Mouse (Mus musculus): ENCODE measurements around the gene Ddx54. TPM values are rescaled to one million over a fixed set of nuclear protein-coding genes. Genes with fewer than 3 reads are reported as not detected.

Gene Ddx54
- polyA plus RNA-seq, 1 experiment from 2014 or later = 19.9 TPM

GRCm38 (mm10) chr5:120604839-120605238 is 7.7 kb upstream of the Ddx54 start:
- peak; percentile 92 for TF ChIP-seq CTCF (IDR thresholded peaks at IDR 0.05; ENCODE audit: low read depth)
- H3K9ac ChIP-seq (ENCODE audit: low read depth, low read length) = peak overlapping the region; percentile 11; the same call in 1 of the 2 replicates

DNA sequence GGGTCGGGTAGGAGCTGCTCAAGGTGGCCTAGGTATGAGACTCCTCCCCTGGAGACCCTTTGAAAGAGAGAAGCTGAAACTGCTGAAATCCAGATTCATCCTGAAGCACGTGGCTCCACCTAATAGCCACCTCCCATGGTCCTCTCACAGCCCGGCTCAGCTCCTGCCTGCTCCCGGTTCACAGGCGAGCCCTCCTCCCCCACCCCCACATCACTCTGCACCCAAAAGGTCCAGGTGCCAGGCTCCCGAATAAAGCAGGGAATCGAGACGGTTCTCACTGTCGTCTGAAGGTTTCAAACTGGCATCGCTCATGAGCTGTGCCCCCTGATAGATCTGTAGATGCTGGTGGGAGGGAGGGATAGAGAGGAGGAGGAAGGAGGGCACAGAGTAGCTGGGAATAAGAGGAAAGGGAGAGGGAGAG is 7.3 kb upstream of the Ddx54 start:
- H3K4me3 ChIP-seq (ENCODE audit: low read depth, low read length) = peak overlapping the region; percentile 27
- no peaks in the 10 kb centered on the region for H3K4me1 ChIP-seq (replicated peaks; ENCODE audit: control insufficient read depth, insufficient read depth, low read length)
- peaks cover 9% of the 10 kb centered on the region; the same call in 1 of the 2 replicates for H3K36me3 ChIP-seq (ENCODE audit: control insufficient read depth, insufficient read depth)
- H3K9me3 ChIP-seq (ENCODE audit: control insufficient read depth) = no peaks in the 10 kb centered on the region
- H3K27ac ChIP-seq (ENCODE audit: low read depth, low read length) = no peak overlapping the region
- WGBS = 5% methylated on average over 10 of the region's 10 CpGs
- H3K4me2 ChIP-seq (replicated peaks; ENCODE audit: low read depth) = peak overlapping the region; percentile 62
- no peak for TF ChIP-seq CTCF (IDR thresholded peaks at IDR 0.05; ENCODE audit: low read depth)
- no peak for ATAC-seq
- peak overlapping the region; percentile 11; the same call in 1 of the 2 replicates for H3K9ac ChIP-seq (ENCODE audit: low read depth, low read length)
- no peaks in the 10 kb centered on the region for H3K27me3 ChIP-seq (replicated peaks; ENCODE audit: control insufficient read depth, insufficient read depth, low read length)

More at GRCm38 (mm10) chr5:120604839-120605238, 7.7 kb upstream of the Ddx54 start:
- Histone ChIP-seq H3K36me3 (ENCODE audit: control insufficient read depth, insufficient read depth) (peaks cover 9% of the 10 kb centered on the region; the same call in 1 of the 2 replicates), H3K4me2 (replicated peaks; ENCODE audit: low read depth) (peak overlapping the region; percentile 62), H3K27me3 (replicated peaks; ENCODE audit: control insufficient read depth, insufficient read depth, low read length) (no peaks in the 10 kb centered on the region), H3K4me1 (replicated peaks; ENCODE audit: control insufficient read depth, insufficient read depth, low read length) (no peaks in the 10 kb centered on the region), H3K27ac (ENCODE audit: low read depth, low read length) (no peak overlapping the region), H3K4me3 (ENCODE audit: low read depth, low read length) (peak overlapping the region; percentile 27), H3K9me3 (ENCODE audit: control insufficient read depth) (no peaks in the 10 kb centered on the region)
- peak; percentile 38; the same call in 1 of the 2 replicates for ATAC-seq
- WGBS = 4% methylated on average over 6 of the region's 6 CpGs

DNA sequence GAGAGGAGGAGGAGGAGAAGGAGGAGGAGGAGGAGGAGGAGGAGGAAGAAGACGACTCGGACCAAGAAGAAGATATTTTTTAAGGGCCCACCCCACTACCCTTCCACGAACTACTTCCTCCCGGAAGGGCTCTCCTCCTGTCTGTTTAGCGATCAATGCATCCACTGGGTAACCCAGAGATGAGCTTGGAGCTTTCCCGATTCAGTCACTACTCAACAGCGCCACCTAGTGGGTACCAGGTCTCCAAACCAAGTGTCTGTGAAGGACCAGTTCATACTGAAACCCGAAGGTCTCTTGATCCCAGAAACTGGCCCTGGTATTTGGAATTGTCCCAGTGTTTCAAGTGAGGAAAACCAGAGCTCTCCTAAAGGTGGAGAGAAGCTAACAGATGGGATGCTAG is 6.9 kb upstream of the Ddx54 start:
- Histone ChIP-seq H3K4me1 (replicated peaks; ENCODE audit: control insufficient read depth, insufficient read depth, low read length) (no peaks in the 10 kb centered on the region), H3K4me3 (ENCODE audit: low read depth, low read length) (peak overlapping the region; percentile 27), H3K9me3 (ENCODE audit: control insufficient read depth) (no peaks in the 10 kb centered on the region), H3K27ac (ENCODE audit: low read depth, low read length) (no peak overlapping the region), H3K4me2 (replicated peaks; ENCODE audit: low read depth) (peak overlapping the region; percentile 62), H3K9ac (ENCODE audit: low read depth, low read length) (no peak overlapping the region), H3K27me3 (replicated peaks; ENCODE audit: control insufficient read depth, insufficient read depth, low read length) (no peaks in the 10 kb centered on the region), H3K36me3 (ENCODE audit: control insufficient read depth, insufficient read depth) (peaks cover 9% of the 10 kb centered on the region; the same call in 1 of the 2 replicates)
- under 1% methylated on average over 8 of the region's 8 CpGs for WGBS
- TF ChIP-seq CTCF (IDR thresholded peaks at IDR 0.05; ENCODE audit: low read depth) = peak; percentile 95
- ATAC-seq = peak; percentile 60

DNA sequence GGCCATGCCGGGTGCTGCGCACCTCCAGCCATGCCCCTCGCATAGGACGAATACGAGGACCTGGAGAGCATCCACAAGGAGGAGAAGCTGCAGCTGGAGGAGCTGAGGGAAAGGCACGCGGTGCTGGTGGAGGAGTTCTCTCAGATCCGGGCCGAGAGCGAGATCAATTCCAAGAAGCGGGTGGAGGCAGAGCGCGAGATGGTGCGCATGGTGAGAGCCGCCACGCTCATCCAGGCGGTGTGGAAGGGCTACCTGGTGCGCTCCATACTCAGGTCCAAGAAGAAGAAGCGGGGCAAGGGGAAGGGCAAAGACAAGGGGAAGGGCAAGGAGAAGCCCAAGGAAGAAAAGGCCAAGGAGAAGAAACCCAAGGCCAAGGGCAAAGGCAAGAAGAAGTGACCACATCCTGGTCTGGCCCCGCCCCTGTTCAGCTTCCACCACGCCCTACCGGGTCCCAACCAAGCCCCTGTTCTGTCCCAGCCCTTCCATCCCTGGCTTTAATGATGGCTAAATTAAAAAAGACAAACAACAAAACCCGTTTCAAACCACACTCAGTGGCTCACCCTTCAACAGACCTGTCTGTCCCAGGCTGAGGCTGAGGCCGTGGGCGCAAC is 5.8 kb upstream of the Ddx54 start:
- 75% methylated on average over 25 of the region's 25 CpGs for WGBS
- Histone ChIP-seq H3K4me1 (replicated peaks; ENCODE audit: control insufficient read depth, insufficient read depth, low read length) (no peaks in the 10 kb centered on the region), H3K4me2 (replicated peaks; ENCODE audit: low read depth) (no peak overlapping the region), H3K9me3 (ENCODE audit: control insufficient read depth) (no peaks in the 10 kb centered on the region), H3K36me3 (ENCODE audit: control insufficient read depth, insufficient read depth) (peaks cover 9% of the 10 kb centered on the region; the same call in 1 of the 2 replicates), H3K27ac (ENCODE audit: low read depth, low read length) (no peak overlapping the region), H3K9ac (ENCODE audit: low read depth, low read length) (no peak overlapping the region), H3K4me3 (ENCODE audit: low read depth, low read length) (no peak overlapping the region), H3K27me3 (replicated peaks; ENCODE audit: control insufficient read depth, insufficient read depth, low read length) (no peaks in the 10 kb centered on the region)
- ATAC-seq = no peak
- TF ChIP-seq CTCF (IDR thresholded peaks at IDR 0.05; ENCODE audit: low read depth) = no peak

DNA sequence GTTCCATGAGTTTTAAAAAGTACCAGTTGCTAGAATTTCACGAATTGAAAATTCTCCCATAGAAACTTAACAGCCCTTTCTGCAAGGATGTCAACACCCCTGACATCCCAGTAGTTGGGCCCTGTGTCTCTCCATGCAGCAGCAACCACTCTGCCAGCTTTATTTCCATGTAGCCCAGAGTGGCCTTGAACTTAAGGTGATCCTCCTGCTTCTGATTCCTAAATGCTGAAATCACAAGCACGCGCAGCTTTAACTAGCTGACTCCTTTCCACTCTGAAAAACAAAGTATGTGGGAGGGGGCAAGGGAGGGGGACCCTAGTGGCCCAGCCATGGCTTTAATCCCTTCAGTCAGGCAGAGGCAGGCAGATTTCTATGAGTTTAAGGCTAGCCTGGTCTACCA is 5.2 kb upstream of the Ddx54 start:
- Histone ChIP-seq H3K4me3 (ENCODE audit: low read depth, low read length) (no peak overlapping the region), H3K27ac (ENCODE audit: low read depth, low read length) (no peak overlapping the region), H3K27me3 (replicated peaks; ENCODE audit: control insufficient read depth, insufficient read depth, low read length) (no peaks in the 10 kb centered on the region), H3K4me1 (replicated peaks; ENCODE audit: control insufficient read depth, insufficient read depth, low read length) (no peaks in the 10 kb centered on the region), H3K9ac (ENCODE audit: low read depth, low read length) (no peak overlapping the region), H3K36me3 (ENCODE audit: control insufficient read depth, insufficient read depth) (peaks cover 9% of the 10 kb centered on the region; the same call in 1 of the 2 replicates), H3K9me3 (ENCODE audit: control insufficient read depth) (no peaks in the 10 kb centered on the region), H3K4me2 (replicated peaks; ENCODE audit: low read depth) (no peak overlapping the region)
- no peak for ATAC-seq
- 81% methylated on average over 3 of the region's 3 CpGs for WGBS
- TF ChIP-seq CTCF (IDR thresholded peaks at IDR 0.05; ENCODE audit: low read depth) = no peak

DNA sequence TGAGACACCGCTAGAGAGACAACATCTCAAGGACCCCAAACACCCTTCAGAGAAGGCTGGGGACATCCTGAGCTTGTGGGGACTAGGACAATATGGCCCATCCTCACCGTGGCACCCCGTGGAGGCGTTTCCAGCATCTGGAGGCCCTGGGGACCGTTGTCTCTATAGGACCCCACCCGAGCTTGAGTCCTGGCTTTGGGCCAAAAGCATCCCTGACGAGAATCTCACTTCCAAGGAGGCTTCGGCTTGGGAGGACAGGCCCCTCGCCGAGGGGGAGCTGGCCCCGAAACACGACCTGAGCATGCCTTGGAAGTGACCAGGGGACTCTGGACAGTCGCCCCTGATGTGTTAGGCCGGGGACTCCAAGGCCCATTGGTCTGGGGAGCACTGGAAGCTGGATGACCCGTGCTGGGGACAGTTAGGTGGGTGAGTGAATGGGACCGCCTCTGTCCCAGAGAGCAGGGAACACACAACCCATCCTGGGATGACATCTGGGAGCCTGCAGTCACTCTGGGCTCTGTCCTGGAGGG is 3.2 kb upstream of the Ddx54 start:
- 84% methylated on average over 16 of the region's 16 CpGs for WGBS
- Histone ChIP-seq H3K9me3 (ENCODE audit: control insufficient read depth) (no peaks in the 10 kb centered on the region), H3K9ac (ENCODE audit: low read depth, low read length) (no peak overlapping the region), H3K4me2 (replicated peaks; ENCODE audit: low read depth) (no peak overlapping the region), H3K4me1 (replicated peaks; ENCODE audit: control insufficient read depth, insufficient read depth, low read length) (no peaks in the 10 kb centered on the region), H3K27me3 (replicated peaks; ENCODE audit: control insufficient read depth, insufficient read depth, low read length) (no peaks in the 10 kb centered on the region), H3K36me3 (ENCODE audit: control insufficient read depth, insufficient read depth) (peaks cover 9% of the 10 kb centered on the region; the same call in 1 of the 2 replicates), H3K4me3 (ENCODE audit: low read depth, low read length) (no peak overlapping the region), H3K27ac (ENCODE audit: low read depth, low read length) (no peak overlapping the region)
- no peak for ATAC-seq
- no peak for TF ChIP-seq CTCF (IDR thresholded peaks at IDR 0.05; ENCODE audit: low read depth)
